Mouse (Mus musculus) heart, postnatal 0 days (tissue): ENCODE measurements around the gene Itga11. TPM values are rescaled to one million over a fixed set of nuclear protein-coding genes. Genes with fewer than 3 reads are reported as not detected.

Source experiments
- ATAC-seq: fragments of 200-750 bp; cut with Nextera tagmentation; 2 replicates; pipeline ENCODE4 v1.8.0; 2017; ENCODE audit warnings: low read depth, moderate number of reproducible peaks, moderate library complexity; ENCODE audit not compliant: insufficient read depth
- DNase-seq: peaks from one replicate; pipeline ENCODE4 v3.0.0-alpha.2; 2016; ENCODE audit warnings: low spot score
- H3K27ac ChIP-seq: fragments of 300-500 bp; sonication (generic); 2 replicates; pipeline ENCODE4 v1.5.1; 2014; ENCODE audit warnings: low read depth, mild to moderate bottlenecking
- H3K27me3 ChIP-seq: fragments of 300-500 bp; sonication (generic); 2 replicates; pipeline ENCODE4 v1.6.1; 2014; ENCODE audit warnings: low read length, mixed read lengths; ENCODE audit not compliant: control insufficient read depth, insufficient read depth
- H3K36me3 ChIP-seq: fragments of 300-500 bp; sonication (generic); replicated peaks from 2 replicates; pipeline ENCODE4 v1.6.1; 2014; ENCODE audit warnings: low read length, mixed read lengths; ENCODE audit not compliant: control insufficient read depth, insufficient read depth
- H3K4me1 ChIP-seq: fragments of 300-500 bp; sonication (generic); 2 replicates; pipeline ENCODE4 v1.6.1; 2014; ENCODE audit warnings: antibody characterized with exemption; ENCODE audit not compliant: control insufficient read depth, insufficient read depth
- H3K4me2 ChIP-seq: fragments of 300-500 bp; sonication (generic); 2 replicates; pipeline ENCODE4 v1.6.1; 2014; ENCODE audit warnings: low read depth, mild to moderate bottlenecking, low read length, moderate library complexity
- H3K4me3 ChIP-seq: fragments of 300-500 bp; sonication (generic); 2 replicates; pipeline ENCODE4 v1.5.1; 2014; ENCODE audit warnings: low read depth, low read length
- H3K9ac ChIP-seq: fragments of 300-500 bp; sonication (generic); replicated peaks from 2 replicates; pipeline ENCODE4 v1.6.1; 2014; ENCODE audit warnings: low read depth, low read length, mixed read lengths
- H3K9me3 ChIP-seq: fragments of 300-500 bp; sonication (generic); replicated peaks from 2 replicates; pipeline ENCODE4 v1.6.1; 2016; ENCODE audit warnings: low read length; ENCODE audit not compliant: control insufficient read depth
- CTCF ChIP-seq: IDR thresholded peaks from 2 replicates; pipeline ENCODE4 v1.5.1; 2016; ENCODE audit warnings: antibody characterized with exemption, control low read depth, low read depth
- EP300 ChIP-seq: IDR thresholded peaks from 2 replicates; pipeline ENCODE4 v1.6.1; 2016; ENCODE audit warnings: antibody characterized with exemption, low read depth
- WGBS: fragments of 180-500 bp; shearing (Covaris S2); extraction: QIAGEN DNeasy Blood & Tissue Kit; methylation state at CpG from one replicate; pipeline ENCODE4 v1.1.7; 2014; 5-methylcytosine and 5-hydroxymethylcytosine counted together
- polyA plus RNA-seq: library from polyadenylated mRNA; unstranded; fragments of >200 nt; fragmentation: Nextera tagmentation; extraction: Ambion mirVana; gene quantifications from 2 replicates; pipeline ENCODE4 v1.2.1, GENCODE M21; 2015
- total RNA-seq: library from RNA; depleted of rRNA; stranded (reverse); fragments of >200 nt; gene quantifications from 2 replicates; pipeline ENCODE4 v1.2.3, GENCODE M21; 2014; ENCODE audit warnings: low replicate concordance

Gene Itga11
- total and polyA plus RNA-seq, 2 experiments from 2014 or later = 0.07 to 0.65 TPM

GRCm38 (mm10) chr9:62722716-62723115 is 45.1 kb downstream of the Itga11 start:
- Histone ChIP-seq H3K27me3 (no peaks in the 10 kb centered on the region), H3K27ac (no peak overlapping the region), H3K9ac (no peak overlapping the region), H3K4me3 (no peak overlapping the region), H3K36me3 (no peaks in the 10 kb centered on the region), H3K9me3 (no peaks in the 10 kb centered on the region), H3K4me2 (no peak overlapping the region), H3K4me1 (no peaks in the 10 kb centered on the region)
- no peak for DNase-seq
- 70% methylated on average over 6 of the region's 6 CpGs for WGBS
- TF ChIP-seq CTCF (no peak), EP300 (no peak)
- no peak for ATAC-seq

GRCm38 (mm10) chr9:62724175-62724574 is 46.5 kb downstream of the Itga11 start:
- 92% methylated on average over 9 of the region's 9 CpGs for WGBS
- H3K4me2 ChIP-seq = no peak overlapping the region
- no peaks in the 10 kb centered on the region for H3K9me3 ChIP-seq
- no peak overlapping the region for H3K9ac ChIP-seq
- no peak for ATAC-seq
- H3K4me1 ChIP-seq = no peaks in the 10 kb centered on the region
- H3K27me3 ChIP-seq = no peaks in the 10 kb centered on the region
- no peak overlapping the region for H3K4me3 ChIP-seq
- TF ChIP-seq EP300 (no peak), CTCF (no peak)
- no peak overlapping the region for H3K27ac ChIP-seq
- no peaks in the 10 kb centered on the region for H3K36me3 ChIP-seq
- DNase-seq = no peak

- Histone ChIP-seq H3K36me3 (no peaks in the 10 kb centered on the region), H3K4me1 (no peaks in the 10 kb centered on the region), H3K27me3 (no peaks in the 10 kb centered on the region), H3K4me2 (no peak overlapping the region), H3K9me3 (no peaks in the 10 kb centered on the region), H3K27ac (no peak overlapping the region), H3K9ac (no peak overlapping the region), H3K4me3 (no peak overlapping the region)
- TF ChIP-seq EP300 (no peak), CTCF (no peak)
- ATAC-seq (no peak), DNase-seq (peak; percentile 3)
- WGBS = 5% methylated on average over 5 of the region's 5 CpGs
Observed at GRCm38 (mm10) chr9:62725247-62725646, 47.6 kb downstream of the Itga11 start.

GRCm38 (mm10) chr9:62726472-62726871 is 48.8 kb downstream of the Itga11 start:
- no peak for ATAC-seq
- H3K36me3 ChIP-seq = no peaks in the 10 kb centered on the region
- no peak overlapping the region for H3K4me3 ChIP-seq
- no peak overlapping the region for H3K9ac ChIP-seq
- H3K27me3 ChIP-seq = no peaks in the 10 kb centered on the region
- H3K27ac ChIP-seq = no peak overlapping the region
- no peak for DNase-seq
- H3K4me2 ChIP-seq = no peak overlapping the region
- no peaks in the 10 kb centered on the region for H3K4me1 ChIP-seq
- WGBS = 61% methylated on average over 6 of the region's 6 CpGs
- H3K9me3 ChIP-seq = no peaks in the 10 kb centered on the region
- TF ChIP-seq CTCF = no peak; the same call in 1 of the 2 replicates
- no peak for TF ChIP-seq EP300

GRCm38 (mm10) chr9:62744558-62745275 is 67.1 kb downstream of the Itga11 start:
- DNase-seq (peak; percentile 36), ATAC-seq (no peak)
- H3K36me3 ChIP-seq = no peaks in the 10 kb centered on the region
- WGBS = 55% methylated on average over 7 of the region's 7 CpGs
- H3K27me3 ChIP-seq = no peaks in the 10 kb centered on the region
- H3K27ac ChIP-seq = no peak overlapping the region
- TF ChIP-seq CTCF (peak; percentile 77), EP300 (no peak)
- H3K4me2 ChIP-seq = no peak overlapping the region
- H3K4me1 ChIP-seq = no peaks in the 10 kb centered on the region
- H3K9ac ChIP-seq = no peak overlapping the region
- no peaks in the 10 kb centered on the region for H3K9me3 ChIP-seq
- no peak overlapping the region for H3K4me3 ChIP-seq

- 0 out of 2 replicates have a peak, but pooled peaks have one; percentile 37 for ATAC-seq
- DNase-seq = no peak
- no peak overlapping the region for H3K4me2 ChIP-seq
- TF ChIP-seq EP300 = no peak
- TF ChIP-seq CTCF = no peak
- 42% methylated on average over 6 of the region's 6 CpGs for WGBS
- no peaks in the 10 kb centered on the region for H3K36me3 ChIP-seq
- H3K4me3 ChIP-seq = no peak overlapping the region
- no peak overlapping the region for H3K27ac ChIP-seq
- no peaks in the 10 kb centered on the region for H3K9me3 ChIP-seq
- H3K27me3 ChIP-seq = no peaks in the 10 kb centered on the region
- H3K4me1 ChIP-seq = no peaks in the 10 kb centered on the region
- H3K9ac ChIP-seq = no peak overlapping the region
Observed at GRCm38 (mm10) chr9:62746646-62747045, 69.0 kb downstream of the Itga11 start.
